Mouse (Mus musculus): ENCODE measurements around the gene Ninj2.

Ninj2 gene

DNA sequence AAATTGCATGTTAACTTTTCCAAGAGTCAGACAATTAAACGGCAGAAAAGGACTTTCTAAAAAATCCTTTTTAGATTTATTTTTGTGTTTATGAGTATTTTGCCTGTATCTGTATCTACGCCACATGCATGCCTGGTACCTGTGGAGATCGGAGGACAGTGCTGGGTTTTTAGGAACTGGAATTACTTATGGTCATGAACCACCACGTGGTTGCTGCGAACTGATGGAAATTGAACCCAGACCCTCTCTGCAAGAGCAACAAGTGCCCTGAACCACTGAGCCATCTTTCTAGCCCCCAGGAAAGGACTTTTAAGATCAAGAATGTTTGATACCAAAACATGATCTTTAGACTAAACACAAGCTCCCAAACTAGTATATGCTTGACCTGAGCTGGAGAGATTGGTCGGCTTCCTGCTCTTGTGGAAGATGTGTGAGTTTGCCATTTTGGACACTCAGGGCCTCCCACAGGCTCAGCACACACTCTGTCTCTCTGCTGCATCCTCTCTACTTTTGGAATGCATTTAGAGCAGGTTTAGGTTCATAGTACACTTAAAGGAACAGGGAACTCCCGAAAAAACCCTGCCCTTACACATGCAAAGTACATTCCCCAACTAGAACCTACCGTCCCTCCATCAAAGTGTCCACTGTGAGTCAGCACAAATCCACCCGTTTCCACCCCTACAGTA, 1.1 kb downstream of the Ninj2 start:
- no peak for DNase-seq (ENCODE audit: low read depth, low spot score)

DNA sequence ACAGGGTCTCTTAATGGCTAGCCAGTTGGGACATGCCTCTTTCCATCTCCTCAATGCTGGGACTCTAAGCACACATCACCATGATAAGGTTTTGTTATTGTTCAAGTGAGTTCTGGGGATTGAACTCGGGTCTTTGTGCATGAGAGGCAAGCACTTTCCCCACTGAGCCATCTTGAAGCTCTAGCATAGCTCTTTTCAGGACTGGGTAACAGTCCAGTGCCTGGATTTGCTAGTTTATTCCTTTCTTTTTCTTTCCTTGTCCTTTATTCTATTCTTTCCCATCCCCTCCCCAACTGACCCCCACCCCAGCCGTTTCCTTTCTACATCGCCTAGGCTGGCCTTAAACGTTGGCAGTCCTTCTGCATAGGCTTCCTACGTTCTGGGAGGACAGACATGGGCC, 1.9 kb downstream of the Ninj2 start:
- DNase-seq (ENCODE audit: low read depth, low spot score): no peak

GRCm38 (mm10) chr6:120095501-120095900, 2.4 kb downstream of the Ninj2 start:
- DNase-seq (ENCODE audit: low read depth, low spot score): no peak

GRCm38 (mm10) chr6:120099392-120099791, 6.2 kb downstream of the Ninj2 start:
- no peak for DNase-seq (ENCODE audit: low read depth, low spot score)

DNA sequence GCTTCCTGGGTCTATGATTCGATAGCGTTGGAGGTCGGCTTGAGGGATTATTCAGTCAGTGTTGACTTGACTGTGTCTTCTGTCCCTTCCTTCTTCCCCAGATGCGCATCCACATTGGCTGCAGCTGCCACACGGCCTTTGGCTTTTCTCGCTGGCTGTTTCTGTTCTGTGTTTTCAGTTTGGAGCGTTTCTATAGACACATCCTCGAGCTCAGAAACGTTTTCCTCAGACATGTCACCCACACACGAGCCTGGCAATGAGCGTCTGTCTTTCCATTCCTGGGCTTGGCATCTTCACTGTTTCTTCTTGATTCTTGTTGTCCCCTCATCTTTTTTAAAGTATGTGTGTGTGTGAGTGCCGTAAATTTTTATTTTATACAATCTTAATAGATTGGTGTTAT, 8.1 kb downstream of the Ninj2 start:
- no peak for DNase-seq (ENCODE audit: low read depth, low spot score)

GRCm38 (mm10) chr6:120101996-120102395, 8.8 kb downstream of the Ninj2 start:
- no peak for DNase-seq (ENCODE audit: low read depth, low spot score)

GRCm38 (mm10) chr6:120103104-120103503, 10.0 kb downstream of the Ninj2 start:
- no peak for DNase-seq (ENCODE audit: low read depth, low spot score)

DNA sequence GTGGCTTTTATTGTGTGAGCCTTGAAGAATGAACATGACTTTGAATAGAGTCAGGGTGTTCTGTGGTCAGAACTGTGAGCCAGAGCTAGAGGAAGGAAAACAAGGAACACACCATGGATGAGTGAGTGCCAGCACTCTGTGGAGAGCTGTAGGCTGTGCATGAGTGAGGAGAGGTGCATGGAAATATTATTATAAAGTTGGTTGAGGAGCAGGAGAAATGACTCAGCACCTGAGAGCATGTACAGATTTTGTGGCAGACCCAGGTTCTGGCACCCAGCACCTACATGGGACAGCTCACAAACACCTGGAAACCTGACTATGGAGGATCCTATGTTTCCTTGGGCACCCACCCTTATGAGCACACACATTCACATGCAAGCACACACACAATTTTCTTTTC, 11.9 kb downstream of the Ninj2 start:
- DNase-seq (ENCODE audit: low read depth, low spot score): no peak

DNA sequence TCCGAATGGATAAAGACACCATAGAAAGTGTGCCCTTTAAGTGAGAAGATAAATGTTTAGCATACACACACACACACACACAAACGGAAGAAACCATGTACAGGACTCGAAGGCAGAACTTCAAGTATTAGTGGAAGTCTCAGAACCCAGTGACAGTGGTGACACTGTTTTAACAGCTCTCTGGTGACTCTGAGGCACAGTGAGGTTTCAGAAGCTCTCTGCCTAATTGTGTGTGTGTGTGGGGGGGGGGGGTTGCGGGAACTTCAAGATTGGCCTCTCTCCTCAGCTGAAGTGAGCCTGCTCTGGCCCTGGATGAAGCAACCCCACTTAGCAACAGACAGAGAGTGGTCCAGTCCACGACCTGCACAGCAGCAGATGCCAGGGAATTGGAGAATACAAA, 14.4 kb downstream of the Ninj2 start:
- DNase-seq (ENCODE audit: low read depth, low spot score): no peak

DNA sequence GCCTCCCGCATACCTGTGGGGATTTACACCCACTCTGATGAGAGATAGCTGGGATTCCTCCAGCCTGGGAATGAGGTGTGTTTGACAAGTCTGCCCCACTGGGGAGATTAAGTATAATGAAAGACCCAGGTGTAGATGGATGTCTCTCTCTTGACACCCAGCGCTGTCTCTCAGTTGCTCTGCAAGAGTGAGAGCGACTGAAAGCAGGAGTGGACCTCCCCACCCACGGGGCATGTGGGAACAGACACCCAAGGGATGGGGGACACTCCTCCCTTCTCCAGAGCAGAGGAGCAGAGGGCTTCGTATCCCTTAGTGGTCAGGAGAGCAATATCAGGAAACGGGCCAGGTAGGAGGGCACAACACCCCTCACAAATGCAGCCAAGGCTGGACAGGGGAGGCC, 14.9 kb downstream of the Ninj2 start:
- no peak for DNase-seq (ENCODE audit: low read depth, low spot score)

- no peak for DNase-seq (ENCODE audit: low read depth, low spot score)
Measured at GRCm38 (mm10) chr6:120109173-120109572, 16.0 kb downstream of the Ninj2 start.

DNA sequence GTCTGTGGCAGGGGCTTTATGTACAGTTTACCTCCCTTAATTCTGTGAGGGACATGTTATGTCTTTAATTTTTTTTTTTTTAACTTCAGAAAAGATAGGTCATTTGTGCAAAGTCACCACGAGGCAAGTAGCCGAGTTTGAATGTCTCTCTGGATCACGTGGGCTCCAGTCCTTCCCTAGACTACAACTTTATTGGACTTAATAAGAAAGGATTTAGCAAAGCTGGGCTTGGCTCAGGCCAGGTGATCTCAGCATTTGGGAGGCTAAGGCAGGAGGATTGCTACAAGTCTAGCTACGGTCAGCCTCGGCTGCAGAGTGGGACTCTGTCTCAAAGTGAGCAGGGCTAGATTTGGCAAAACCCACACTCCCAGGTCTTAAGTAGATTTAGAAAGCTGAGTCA, 16.8 kb downstream of the Ninj2 start:
- no peak for DNase-seq (ENCODE audit: low read depth, low spot score)

- no peak for DNase-seq (ENCODE audit: low read depth, low spot score)
Measured at GRCm38 (mm10) chr6:120110738-120111409, 17.7 kb downstream of the Ninj2 start.

DNA sequence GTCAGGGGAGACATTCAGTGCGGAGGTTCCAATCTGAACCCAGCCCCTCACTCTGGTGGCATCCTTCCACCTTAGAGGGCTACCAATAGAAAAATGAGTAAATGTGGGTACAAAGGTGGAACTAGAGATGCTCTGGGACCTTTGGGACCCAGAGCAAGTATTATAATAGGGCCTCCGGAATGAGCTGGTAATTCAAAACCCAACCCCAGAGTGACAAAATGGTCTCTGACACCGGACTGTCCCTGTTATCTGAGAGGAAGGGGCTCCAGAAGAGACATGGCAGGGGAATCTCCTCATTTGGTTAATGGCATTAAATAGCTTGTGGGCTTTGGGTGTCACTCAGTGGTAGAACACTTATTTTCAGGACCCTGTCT, 18.2 kb downstream of the Ninj2 start:
- DNase-seq (ENCODE audit: low read depth, low spot score): no peak

DNA sequence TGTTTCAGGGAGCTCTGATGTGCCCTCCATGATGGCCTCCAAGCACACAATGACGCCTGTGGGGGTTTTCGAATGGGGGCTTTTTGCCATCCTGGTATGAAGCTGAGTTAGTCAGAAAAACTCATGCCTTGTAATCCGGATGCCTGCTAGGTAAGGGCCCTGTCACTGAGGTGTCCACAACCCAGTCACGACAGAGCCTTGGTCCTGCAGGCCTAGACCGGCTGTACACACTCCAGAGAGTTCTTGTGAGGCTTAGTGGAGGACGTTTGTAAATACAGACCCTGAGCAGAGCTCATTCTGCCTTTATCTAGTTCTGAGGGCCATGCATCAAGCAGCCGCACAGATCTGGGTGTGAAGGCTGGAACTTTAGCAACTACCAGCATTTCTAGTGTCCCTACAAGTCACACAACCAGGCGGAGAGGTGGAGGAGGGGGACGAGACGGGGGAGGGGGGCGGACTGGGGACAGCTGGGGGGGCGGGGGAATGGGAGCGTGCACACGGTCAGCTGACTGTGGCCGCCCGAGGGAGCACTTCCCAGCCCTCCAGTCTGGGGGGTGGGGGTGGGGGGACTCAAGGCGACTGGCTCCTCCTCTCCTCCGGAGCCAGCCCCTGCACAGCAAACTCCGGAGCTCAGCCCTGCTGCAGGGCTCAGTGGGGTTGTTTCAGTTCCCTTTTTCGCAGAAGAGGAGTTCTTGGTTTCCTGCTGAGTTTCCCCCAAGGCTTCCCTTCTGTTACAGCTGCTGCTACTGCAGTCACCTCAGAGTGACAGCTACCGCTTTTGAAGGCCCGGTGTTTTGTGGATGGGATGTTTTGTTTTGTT, 19.0 kb downstream of the Ninj2 start:
- DNase-seq (ENCODE audit: low read depth, low spot score): peak; percentile 28

DNA sequence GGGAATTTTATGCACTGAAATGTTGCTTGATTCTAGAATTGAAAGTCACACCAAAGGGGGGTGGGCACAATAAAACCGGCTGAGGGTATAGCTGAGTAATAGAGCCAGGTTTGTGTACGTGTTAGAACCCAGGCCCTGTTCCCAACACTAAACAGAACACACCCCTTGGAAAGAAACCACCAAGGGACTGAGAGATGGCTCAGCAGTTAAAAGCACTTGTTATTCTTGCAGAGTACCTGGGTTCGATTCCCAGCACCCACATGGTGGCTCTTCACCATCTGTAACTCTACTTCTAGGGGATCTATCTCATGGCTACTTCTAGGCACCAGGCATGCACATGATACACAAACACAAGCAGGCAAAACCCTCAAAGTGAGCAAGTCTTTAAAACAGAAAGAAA, 20.7 kb downstream of the Ninj2 start:
- DNase-seq (ENCODE audit: low read depth, low spot score): no peak

- no peak for DNase-seq (ENCODE audit: low read depth, low spot score)
Measured at GRCm38 (mm10) chr6:120114271-120114670, 21.1 kb downstream of the Ninj2 start.

DNA sequence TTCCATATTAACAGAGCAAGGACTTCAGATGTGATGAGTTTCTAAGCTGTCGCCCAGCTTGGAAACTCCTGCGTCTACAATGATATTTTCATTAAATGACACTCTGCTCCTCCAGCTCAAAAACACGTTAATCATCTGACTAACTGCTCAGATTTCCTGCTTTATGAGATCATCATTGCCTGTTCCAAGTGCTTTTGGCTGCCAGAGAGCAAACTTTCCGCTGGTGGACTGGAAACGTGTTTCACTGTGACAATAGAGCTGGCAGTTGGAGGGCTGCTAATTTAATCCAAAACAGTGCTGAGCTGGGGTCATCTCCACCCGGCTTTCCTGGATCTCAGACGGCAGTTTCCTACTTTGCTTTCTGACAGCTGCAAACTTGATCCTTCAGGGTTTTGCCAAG, 21.5 kb downstream of the Ninj2 start:
- DNase-seq (ENCODE audit: low read depth, low spot score): no peak

GRCm38 (mm10) chr6:120115443-120115842, 22.3 kb downstream of the Ninj2 start:
- DNase-seq (ENCODE audit: low read depth, low spot score): no peak

DNA sequence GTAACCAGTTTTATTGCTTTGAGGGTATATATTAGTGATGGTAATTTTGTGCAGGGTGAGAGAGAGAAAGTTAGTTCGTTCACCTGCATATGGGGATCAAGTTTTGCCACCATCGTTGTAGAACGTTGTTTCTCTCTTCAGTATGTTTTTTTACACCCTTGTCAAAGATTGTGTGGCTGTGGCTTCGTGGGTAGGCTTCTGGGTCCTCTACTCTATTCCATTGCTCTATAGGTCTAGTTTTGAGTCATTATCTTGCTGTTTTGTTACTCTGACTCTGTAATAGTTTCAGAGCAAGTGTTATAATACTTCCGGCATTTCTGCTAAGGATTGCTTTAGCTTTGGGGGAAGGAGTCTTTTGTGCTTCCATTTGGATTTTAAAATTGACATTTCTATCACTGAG, 26.7 kb downstream of the Ninj2 start:
- no peak for DNase-seq (ENCODE audit: low read depth, low spot score)

DNA sequence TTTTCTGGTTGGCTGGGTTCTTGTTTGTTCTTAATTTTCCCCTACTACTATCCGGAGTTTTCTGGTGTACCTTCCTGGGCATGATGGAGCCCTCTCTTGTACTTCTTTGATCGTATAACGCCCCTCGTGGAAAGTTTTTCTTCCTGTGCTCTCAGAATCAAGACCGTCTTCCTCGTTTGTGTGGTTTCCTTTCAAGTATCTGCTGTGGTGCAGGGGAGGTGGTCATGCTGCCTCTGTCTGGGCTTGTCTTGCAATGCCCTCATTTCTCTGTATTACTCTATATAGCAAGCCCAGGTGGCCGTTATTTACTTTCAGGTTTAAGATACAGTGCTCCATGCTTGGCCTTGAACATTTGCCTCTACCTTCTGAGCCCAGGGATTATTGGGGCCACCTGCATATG, 31.5 kb downstream of the Ninj2 start:
- no peak for DNase-seq (ENCODE audit: low read depth, low spot score)

GRCm38 (mm10) chr6:120126456-120126855, 33.3 kb downstream of the Ninj2 start:
- no peak for DNase-seq (ENCODE audit: low read depth, low spot score)

DNA sequence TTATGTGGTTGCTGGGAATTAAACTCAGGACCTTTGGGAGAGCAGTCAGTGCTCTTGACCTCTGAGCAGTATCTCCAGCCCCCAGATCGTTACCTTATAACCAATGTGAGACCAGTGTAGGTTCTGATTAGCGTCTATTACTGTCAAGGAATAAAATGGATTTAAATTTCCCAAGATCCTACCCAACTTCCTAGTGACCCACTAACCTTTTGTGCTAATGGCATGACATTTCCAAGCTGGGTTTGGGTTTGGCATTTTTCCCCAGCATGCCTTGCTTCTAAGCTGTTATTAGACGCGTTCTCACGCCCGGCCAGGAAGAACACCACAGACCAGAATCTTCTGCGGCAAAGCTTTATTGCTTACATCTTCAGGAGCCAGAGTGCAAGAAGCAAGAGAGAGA, 34.2 kb downstream of the Ninj2 start:
- DNase-seq (ENCODE audit: low read depth, low spot score): no peak

Data from retina, postnatal 7 days (tissue).